Mouse (Mus musculus) embryonic fibroblast, embryonic 13.5 days (primary cell): Measurements from ENCODE around the gene Camk2d.

Experiments
- CTCF ChIP-seq: IDR thresholded peaks from 2 replicates; pipeline ENCODE4 v1.5.1; 2011; ENCODE audit warnings: mild to moderate bottlenecking, control low read depth, low read length, moderate library complexity, borderline replicate concordance; ENCODE audit not compliant: insufficient read depth
- POLR2A ChIP-seq: IDR thresholded peaks from 2 replicates; pipeline ENCODE4 v1.6.1; 2011; ENCODE audit warnings: low read depth, mild to moderate bottlenecking, control low read depth, low read length, moderate library complexity

GRCm38 (mm10) chr3:126563646-126564045, 32.5 kb upstream of the Camk2d start:
- TF ChIP-seq CTCF (no peak), POLR2A (no peak)
